Mouse (Mus musculus): ENCODE data around the gene Gm2016. TPM values are rescaled to one million over a fixed set of nuclear protein-coding genes. Genes with fewer than 3 reads are reported as not detected.

The Gm2016 gene
- total and polyA plus RNA-seq, 2 experiments from 2014 or later: not detected

Other genes starting within 250 kb of the Gm2016 start
- gene Gm16381, start 229.5 kb upstream of the Gm2016 start, total RNA-seq (2014; rRNA removed): not detected in 2 replicates
- gene Gm16381, start 229.5 kb upstream of the Gm2016 start, polyA plus RNA-seq (2015; fragmentation: Nextera tagmentation; extraction: Ambion mirVana): not detected in 2 replicates
- gene Gm21319, start 98.3 kb upstream of the Gm2016 start, total RNA-seq (2014; rRNA removed): not detected in 2 replicates
- gene Gm21319, start 98.3 kb upstream of the Gm2016 start, polyA plus RNA-seq (2015; fragmentation: Nextera tagmentation; extraction: Ambion mirVana): not detected in 2 replicates
- not detected in 2 replicates for gene Gm21936, start 78.6 kb upstream of the Gm2016 start, total RNA-seq (2014; rRNA removed)
- not detected in 2 replicates for gene Gm21936, start 78.6 kb upstream of the Gm2016 start, polyA plus RNA-seq (2015; fragmentation: Nextera tagmentation; extraction: Ambion mirVana)
- gene BB287469, start 57.5 kb upstream of the Gm2016 start, total RNA-seq (2014; rRNA removed): not detected in 2 replicates
- gene BB287469, start 57.5 kb upstream of the Gm2016 start, polyA plus RNA-seq (2015; fragmentation: Nextera tagmentation; extraction: Ambion mirVana): not detected in 2 replicates
- not detected in 2 replicates for gene Gm2001, start 31.7 kb upstream of the Gm2016 start, total RNA-seq (2014; rRNA removed)
- gene Gm2001, start 31.7 kb upstream of the Gm2016 start, polyA plus RNA-seq (2015; fragmentation: Nextera tagmentation; extraction: Ambion mirVana): not detected in 2 replicates
- not detected in 2 replicates for gene Gm2022, start 21.3 kb downstream of the Gm2016 start, total RNA-seq (2014; rRNA removed)
- gene Gm2022, start 21.3 kb downstream of the Gm2016 start, polyA plus RNA-seq (2015; fragmentation: Nextera tagmentation; extraction: Ambion mirVana): not detected in 2 replicates
- gene Gm2035, start 45.8 kb downstream of the Gm2016 start, total RNA-seq (2014; rRNA removed): not detected in 2 replicates
- gene Gm2035, start 45.8 kb downstream of the Gm2016 start, polyA plus RNA-seq (2015; fragmentation: Nextera tagmentation; extraction: Ambion mirVana): not detected in 2 replicates
- not detected in 2 replicates for gene Gm2042, start 80.0 kb downstream of the Gm2016 start, total RNA-seq (2014; rRNA removed)
- gene Gm2042, start 80.0 kb downstream of the Gm2016 start, polyA plus RNA-seq (2015; fragmentation: Nextera tagmentation; extraction: Ambion mirVana): not detected in 2 replicates
- not detected in 2 replicates for gene Gm2075, start 137.8 kb downstream of the Gm2016 start, total RNA-seq (2014; rRNA removed)
- gene Gm2075, start 137.8 kb downstream of the Gm2016 start, polyA plus RNA-seq (2015; fragmentation: Nextera tagmentation; extraction: Ambion mirVana): not detected in 2 replicates
- not detected in 2 replicates for gene Gm6803, start 144.7 kb downstream of the Gm2016 start, total RNA-seq (2014; rRNA removed)
- not detected in 2 replicates for gene Gm6803, start 144.7 kb downstream of the Gm2016 start, polyA plus RNA-seq (2015; fragmentation: Nextera tagmentation; extraction: Ambion mirVana)
- gene Gm2056, start 152.9 kb downstream of the Gm2016 start, total RNA-seq (2014; rRNA removed): not detected in 2 replicates
- not detected in 2 replicates for gene Gm2056, start 152.9 kb downstream of the Gm2016 start, polyA plus RNA-seq (2015; fragmentation: Nextera tagmentation; extraction: Ambion mirVana)
- not detected in 2 replicates for gene Gm16368, start 209.6 kb downstream of the Gm2016 start, total RNA-seq (2014; rRNA removed)
- gene Gm16368, start 209.6 kb downstream of the Gm2016 start, polyA plus RNA-seq (2015; fragmentation: Nextera tagmentation; extraction: Ambion mirVana): not detected in 2 replicates

Data from hindbrain, postnatal 0 days (tissue).